Mouse (Mus musculus): ENCODE results near the gene Spock2.

- no peak for TF ChIP-seq TCF12 (IDR thresholded peaks at IDR 0.05; ENCODE audit: low read depth, low read length)
- TF ChIP-seq EP300 (IDR thresholded peaks at IDR 0.05; ENCODE audit: low read length): no peak
- TF ChIP-seq MAZ (IDR thresholded peaks at IDR 0.05; ENCODE audit: low read depth, low read length): no peak
- TF ChIP-seq CTCF (conservative IDR thresholded peaks at IDR 0.05 in 1 of 2, IDR thresholded peaks at IDR 0.05 in 1 of 2; ENCODE audit: low read depth in 2 of 2, low read length in 2 of 2): no peak
- no peak for TF ChIP-seq POLR2AphosphoS2 (IDR thresholded peaks at IDR 0.05; ENCODE audit: low read depth, low read length)
- no peak for TF ChIP-seq MAFK (IDR thresholded peaks at IDR 0.05; ENCODE audit: insufficient replicate concordance, low read length)
- no peak for TF ChIP-seq MAX (IDR thresholded peaks at IDR 0.05; ENCODE audit: low read length)
- TF ChIP-seq MYC (IDR thresholded peaks at IDR 0.05; ENCODE audit: low read depth, low read length): no peak
- TF ChIP-seq USF1 (IDR thresholded peaks at IDR 0.05; ENCODE audit: low read depth, low read length): no peak
- no peak for TF ChIP-seq KAT2A (IDR thresholded peaks at IDR 0.05; ENCODE audit: insufficient replicate concordance, low read length)
- no peak for TF ChIP-seq POLR2A (IDR thresholded peaks at IDR 0.05; ENCODE audit: low read depth, low read length)
Observed at GRCm38 (mm10) chr10:60110908-60111475, 5.0 kb downstream of the Spock2 start.

Measured in CH12.LX (cell line).